Mouse (Mus musculus) liver, embryonic 15.5 days (tissue): ENCODE data around the gene Khdc4. TPM values are rescaled to one million over a fixed set of nuclear protein-coding genes. Genes with fewer than 3 reads are reported as not detected.

ENCODE experiments used
- ATAC-seq: fragments of 200-750 bp; cut with Nextera tagmentation; 2 replicates; pipeline ENCODE4 v1.8.0; 2017; ENCODE audit warnings: moderate number of reproducible peaks, mild to moderate bottlenecking, moderate library complexity; ENCODE audit not compliant: insufficient read depth
- H3K27ac ChIP-seq: fragments of 300-500 bp; sonication (generic); replicated peaks from 2 replicates; pipeline ENCODE4 v1.5.1; 2015; ENCODE audit warnings: mild to moderate bottlenecking, inconsistent platforms
- H3K27me3 ChIP-seq: fragments of 300-500 bp; sonication (generic); 2 replicates; pipeline ENCODE4 v1.6.1; 2015; ENCODE audit warnings: mild to moderate bottlenecking, inconsistent platforms
- H3K36me3 ChIP-seq: fragments of 300-500 bp; sonication (generic); replicated peaks from 2 replicates; pipeline ENCODE4 v1.6.1; 2015; ENCODE audit warnings: moderate library complexity, mild to moderate bottlenecking, inconsistent platforms
- H3K4me1 ChIP-seq: fragments of 300-500 bp; sonication (generic); replicated peaks from 2 replicates; pipeline ENCODE4 v1.6.1; 2015; ENCODE audit warnings: inconsistent platforms
- H3K4me2 ChIP-seq: fragments of 300-500 bp; sonication (generic); 2 replicates; pipeline ENCODE4 v1.6.1; 2015; ENCODE audit warnings: moderate library complexity, mild to moderate bottlenecking, inconsistent platforms
- H3K4me3 ChIP-seq: fragments of 300-500 bp; sonication (generic); replicated peaks from 2 replicates; pipeline ENCODE4 v1.5.1; 2015; ENCODE audit warnings: mild to moderate bottlenecking, inconsistent platforms
- H3K9ac ChIP-seq: fragments of 300-500 bp; sonication (generic); 2 replicates; pipeline ENCODE4 v1.6.1; 2015; ENCODE audit warnings: moderate library complexity, mild to moderate bottlenecking, inconsistent platforms
- H3K9me3 ChIP-seq: fragments of 300-500 bp; sonication (generic); replicated peaks from 2 replicates; pipeline ENCODE4 v1.6.1; 2016; ENCODE audit warnings: inconsistent platforms
- WGBS: fragments of 180-500 bp; shearing (Covaris S2); methylation state at CpG from one replicate; pipeline ENCODE4 v1.1.7; 2015; ENCODE audit warnings: mixed read lengths; ENCODE audit not compliant: insufficient replicate concordance; 5-methylcytosine and 5-hydroxymethylcytosine counted together
- polyA plus RNA-seq: library from polyadenylated mRNA; unstranded; fragments of >200 nt; fragmentation: Nextera tagmentation; extraction: Ambion mirVana; gene quantifications from 2 replicates; pipeline ENCODE4 v1.2.1, GENCODE M21; 2015

Gene Khdc4
- polyA plus RNA-seq, 1 experiment from 2014 or later: 23.9 TPM

- WGBS: 50% methylated on average over 5 of the region's 5 CpGs
- no peaks in the 10 kb centered on the region for H3K27me3 ChIP-seq
- H3K9ac ChIP-seq: no peak overlapping the region
- no peak overlapping the region for H3K4me3 ChIP-seq
- no peaks in the 10 kb centered on the region for H3K4me1 ChIP-seq
- no peak overlapping the region for H3K4me2 ChIP-seq
- ATAC-seq: no peak
- H3K36me3 ChIP-seq: no peaks in the 10 kb centered on the region
- no peak overlapping the region for H3K27ac ChIP-seq
- H3K9me3 ChIP-seq: no peaks in the 10 kb centered on the region
Observed at GRCm38 (mm10) chr3:88658441-88659127, 27.0 kb upstream of the Khdc4 start.

- Histone ChIP-seq H3K4me3 (no peak overlapping the region), H3K9me3 (no peaks in the 10 kb centered on the region), H3K27ac (no peak overlapping the region), H3K4me1 (no peaks in the 10 kb centered on the region), H3K9ac (no peak overlapping the region), H3K4me2 (no peak overlapping the region), H3K36me3 (no peaks in the 10 kb centered on the region), H3K27me3 (no peaks in the 10 kb centered on the region)
- WGBS: 17% methylated on average over 6 of the region's 6 CpGs
- ATAC-seq: no peak
Observed at GRCm38 (mm10) chr3:88659798-88660197, 25.8 kb upstream of the Khdc4 start.

- ATAC-seq: no peak
- 21% methylated on average over 4 of the region's 4 CpGs for WGBS
- Histone ChIP-seq H3K27ac (no peak overlapping the region), H3K9ac (no peak overlapping the region), H3K9me3 (no peaks in the 10 kb centered on the region), H3K4me1 (no peaks in the 10 kb centered on the region), H3K4me3 (no peak overlapping the region), H3K36me3 (no peaks in the 10 kb centered on the region), H3K27me3 (no peaks in the 10 kb centered on the region), H3K4me2 (no peak overlapping the region; the same call in 1 of the 2 replicates)
Observed at GRCm38 (mm10) chr3:88664095-88664494, 21.5 kb upstream of the Khdc4 start.

- no peak for ATAC-seq
Observed at GRCm38 (mm10) chr3:88677399-88677798, 8.2 kb upstream of the Khdc4 start.

GRCm38 (mm10) chr3:88683814-88684213, 1.8 kb upstream of the Khdc4 start:
- Histone ChIP-seq H3K4me1 (peaks cover 28% of the 10 kb centered on the region), H3K36me3 (peaks cover 8% of the 10 kb centered on the region), H3K9me3 (no peaks in the 10 kb centered on the region), H3K4me3 (no peak overlapping the region), H3K9ac (no peak overlapping the region), H3K4me2 (no peak overlapping the region), H3K27me3 (no peaks in the 10 kb centered on the region), H3K27ac (no peak overlapping the region)
- WGBS: 57% methylated on average over 2 of the region's 2 CpGs
- no peak for ATAC-seq

More at GRCm38 (mm10) chr3:88677399-88677798, 8.2 kb upstream of the Khdc4 start:
- H3K4me3 ChIP-seq: peak overlapping the region; percentile 45
- H3K9me3 ChIP-seq: no peaks in the 10 kb centered on the region
- H3K4me1 ChIP-seq: peaks cover 4% of the 10 kb centered on the region
- no peaks in the 10 kb centered on the region for H3K36me3 ChIP-seq
- H3K9ac ChIP-seq: peak overlapping the region; percentile 49; the same call in 1 of the 2 replicates
- 11% methylated on average over 11 of the region's 11 CpGs for WGBS
- H3K27me3 ChIP-seq: no peaks in the 10 kb centered on the region
- H3K27ac ChIP-seq: no peak overlapping the region
- peak overlapping the region; percentile 72 for H3K4me2 ChIP-seq

- peak overlapping the region; percentile 84 for H3K4me2 ChIP-seq
- H3K27ac ChIP-seq: peak overlapping the region; percentile 85
- H3K4me3 ChIP-seq: peak overlapping the region; percentile 76
- no peaks in the 10 kb centered on the region for H3K27me3 ChIP-seq
- H3K9ac ChIP-seq: peak overlapping the region; percentile 44; the same call in 1 of the 2 replicates
- no peak for ATAC-seq
- WGBS: 42% methylated on average over 8 of the region's 8 CpGs
- H3K9me3 ChIP-seq: no peaks in the 10 kb centered on the region
- H3K36me3 ChIP-seq: peaks cover 14% of the 10 kb centered on the region
- H3K4me1 ChIP-seq: peaks cover 28% of the 10 kb centered on the region
Observed at GRCm38 (mm10) chr3:88684236-88684979, 1.2 kb upstream of the Khdc4 start.

GRCm38 (mm10) chr3:88685958-88686451, 402 bp downstream of the Khdc4 start:
- peaks cover 30% of the 10 kb centered on the region for H3K36me3 ChIP-seq
- ATAC-seq: peak; percentile 59
- peak overlapping the region; percentile 83 for H3K9ac ChIP-seq
- H3K4me2 ChIP-seq: peak overlapping the region; percentile 84
- peak overlapping the region; percentile 85 for H3K27ac ChIP-seq
- WGBS: under 1% methylated on average over 44 of the region's 45 CpGs
- peak overlapping the region; percentile 76 for H3K4me3 ChIP-seq
- H3K27me3 ChIP-seq: no peaks in the 10 kb centered on the region
- peaks cover 28% of the 10 kb centered on the region for H3K4me1 ChIP-seq
- no peaks in the 10 kb centered on the region for H3K9me3 ChIP-seq

- Histone ChIP-seq H3K36me3 (peaks cover 40% of the 10 kb centered on the region), H3K9ac (peak overlapping the region; percentile 83), H3K27me3 (no peaks in the 10 kb centered on the region), H3K4me1 (peaks cover 28% of the 10 kb centered on the region), H3K27ac (peak overlapping the region; percentile 85), H3K4me2 (peak overlapping the region; percentile 84), H3K4me3 (peak overlapping the region; percentile 76), H3K9me3 (no peaks in the 10 kb centered on the region)
- 16% methylated on average over 13 of the region's 13 CpGs for WGBS
- ATAC-seq: no peak
Observed at GRCm38 (mm10) chr3:88686734-88687611, 1.4 kb downstream of the Khdc4 start.

- H3K36me3 ChIP-seq: peaks cover 59% of the 10 kb centered on the region
- H3K9ac ChIP-seq: no peak overlapping the region
- no peak for ATAC-seq
Observed at GRCm38 (mm10) chr3:88689079-88689478, 3.5 kb downstream of the Khdc4 start.

GRCm38 (mm10) chr3:88695545-88695944, 9.9 kb downstream of the Khdc4 start:
- Histone ChIP-seq H3K4me3 (no peak overlapping the region), H3K9me3 (no peaks in the 10 kb centered on the region), H3K9ac (no peak overlapping the region), H3K4me1 (no peaks in the 10 kb centered on the region), H3K36me3 (peaks cover 97% of the 10 kb centered on the region), H3K27ac (no peak overlapping the region), H3K27me3 (no peaks in the 10 kb centered on the region), H3K4me2 (no peak overlapping the region)
- no peak for ATAC-seq

More at GRCm38 (mm10) chr3:88689079-88689478, 3.5 kb downstream of the Khdc4 start:
- H3K27ac ChIP-seq: no peak overlapping the region
- no peaks in the 10 kb centered on the region for H3K9me3 ChIP-seq
- H3K4me3 ChIP-seq: no peak overlapping the region
- no peaks in the 10 kb centered on the region for H3K27me3 ChIP-seq
- peaks cover 27% of the 10 kb centered on the region for H3K4me1 ChIP-seq
- 76% methylated on average over 5 of the region's 5 CpGs for WGBS
- H3K4me2 ChIP-seq: no peak overlapping the region
